Mouse (Mus musculus): ENCODE results near the gene Pum2. TPM values are rescaled to one million over a fixed set of nuclear protein-coding genes. Genes with fewer than 3 reads are reported as not detected.

Gene Pum2
- polyA plus RNA-seq, 1 experiment: 19.9 TPM

DNA sequence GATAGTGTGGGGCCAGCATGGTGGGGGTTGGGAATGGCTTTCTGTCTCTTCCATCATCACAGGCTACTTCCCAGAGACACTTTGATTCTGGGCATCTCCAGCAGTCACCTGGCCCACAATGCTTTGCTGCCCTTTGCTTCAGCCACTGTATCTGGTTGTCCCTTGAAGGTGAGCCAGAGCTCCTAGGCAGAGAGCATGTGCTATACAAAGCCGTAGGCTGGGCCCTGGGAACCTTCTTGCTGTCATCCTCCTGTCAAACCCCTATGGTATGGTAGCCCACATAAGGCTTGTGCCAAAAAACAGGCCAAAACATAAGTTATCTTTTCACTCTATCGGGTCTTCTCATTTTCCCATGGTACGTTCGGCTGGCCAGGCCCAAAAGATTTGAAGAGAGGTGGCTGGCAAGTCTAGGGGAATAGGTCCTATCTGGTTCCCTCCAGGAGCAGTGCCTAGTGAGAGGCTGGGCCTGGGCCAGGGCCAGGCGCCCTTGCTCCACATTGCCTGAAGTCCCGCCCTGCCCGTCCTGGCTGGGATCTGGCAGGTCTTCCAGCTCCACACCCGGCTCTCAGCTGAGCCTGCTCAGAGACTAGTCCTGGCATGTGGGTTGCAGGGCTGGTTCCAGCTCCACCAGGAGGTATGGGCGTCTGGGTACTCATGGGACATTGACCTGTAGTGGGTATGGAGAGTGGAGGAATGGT, 107.9 kb downstream of the Pum2 start:
- H3K79me2 ChIP-seq (ENCODE audit: control insufficient read depth, insufficient read depth): peaks cover 100% of the 10 kb centered on the region
- H3ac ChIP-seq (ENCODE audit: control insufficient read depth, insufficient read length, low read depth): no peak overlapping the region
- H3K79me3 ChIP-seq (ENCODE audit: low read depth): peaks cover 74% of the 10 kb centered on the region
- TF ChIP-seq MYOG (IDR thresholded peaks at IDR 0.05; ENCODE audit: control insufficient read depth, extremely low read depth, insufficient read length) (no peak), CEBPB (IDR thresholded peaks at IDR 0.05; ENCODE audit: low read depth) (no peak), FOSL1 (IDR thresholded peaks at IDR 0.05; ENCODE audit: insufficient read depth, low read length, poor library complexity, severe bottlenecking) (no peak), CTCF (IDR thresholded peaks at IDR 0.05; ENCODE audit: control insufficient read depth, insufficient read depth, insufficient read length) (no peak), MYOD1 (IDR thresholded peaks at IDR 0.05; ENCODE audit: control insufficient read depth, insufficient read length, low read depth) (no peak), USF1 (IDR thresholded peaks at IDR 0.05; ENCODE audit: low read depth) (no peak), MAX (IDR thresholded peaks at IDR 0.05) (no peak)
- H3K4me3 ChIP-seq (ENCODE audit: insufficient read depth, poor library complexity, severe bottlenecking): no peak overlapping the region
- H3K36me3 ChIP-seq (ENCODE audit: control insufficient read depth, insufficient read depth): peaks cover 6% of the 10 kb centered on the region
- H3K27me3 ChIP-seq (ENCODE audit: control insufficient read depth, insufficient read depth, insufficient read length): no peaks in the 10 kb centered on the region

DNA sequence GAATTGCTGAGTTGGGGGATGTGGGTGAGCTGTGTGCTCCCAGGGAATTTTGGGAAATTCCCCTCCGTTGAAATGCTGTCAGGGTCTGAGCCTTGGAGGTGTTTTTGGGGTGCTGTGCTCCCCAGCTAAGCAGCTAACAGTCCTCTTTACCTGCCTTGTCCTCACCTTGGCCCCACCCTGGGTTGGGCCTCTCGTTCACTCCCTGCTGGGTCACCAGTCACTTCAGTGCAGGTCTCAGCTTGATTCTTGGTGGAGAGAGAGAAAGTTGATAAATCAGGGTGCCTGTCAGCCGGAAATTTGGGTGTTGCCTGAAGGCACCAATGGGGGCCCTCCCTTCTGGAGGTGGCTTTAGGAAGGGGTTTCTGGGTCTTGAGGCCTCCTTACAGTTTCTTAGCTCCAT, 108.6 kb downstream of the Pum2 start:
- no peaks in the 10 kb centered on the region for H3K27me3 ChIP-seq (ENCODE audit: control insufficient read depth, insufficient read depth, insufficient read length)
- no peak overlapping the region for H3ac ChIP-seq (ENCODE audit: control insufficient read depth, insufficient read length, low read depth)
- peaks cover 70% of the 10 kb centered on the region for H3K79me3 ChIP-seq (ENCODE audit: low read depth)
- TF ChIP-seq CEBPB (IDR thresholded peaks at IDR 0.05; ENCODE audit: low read depth) (no peak), MYOD1 (IDR thresholded peaks at IDR 0.05; ENCODE audit: control insufficient read depth, insufficient read length, low read depth) (no peak), MAX (IDR thresholded peaks at IDR 0.05) (no peak), CTCF (IDR thresholded peaks at IDR 0.05; ENCODE audit: control insufficient read depth, insufficient read depth, insufficient read length) (no peak), FOSL1 (IDR thresholded peaks at IDR 0.05; ENCODE audit: insufficient read depth, low read length, poor library complexity, severe bottlenecking) (no peak), MYOG (IDR thresholded peaks at IDR 0.05; ENCODE audit: control insufficient read depth, extremely low read depth, insufficient read length) (no peak), USF1 (IDR thresholded peaks at IDR 0.05; ENCODE audit: low read depth) (no peak)
- no peaks in the 10 kb centered on the region for H3K36me3 ChIP-seq (ENCODE audit: control insufficient read depth, insufficient read depth)
- H3K79me2 ChIP-seq (ENCODE audit: control insufficient read depth, insufficient read depth): peaks cover 100% of the 10 kb centered on the region
- no peak overlapping the region for H3K4me3 ChIP-seq (ENCODE audit: insufficient read depth, poor library complexity, severe bottlenecking)

DNA sequence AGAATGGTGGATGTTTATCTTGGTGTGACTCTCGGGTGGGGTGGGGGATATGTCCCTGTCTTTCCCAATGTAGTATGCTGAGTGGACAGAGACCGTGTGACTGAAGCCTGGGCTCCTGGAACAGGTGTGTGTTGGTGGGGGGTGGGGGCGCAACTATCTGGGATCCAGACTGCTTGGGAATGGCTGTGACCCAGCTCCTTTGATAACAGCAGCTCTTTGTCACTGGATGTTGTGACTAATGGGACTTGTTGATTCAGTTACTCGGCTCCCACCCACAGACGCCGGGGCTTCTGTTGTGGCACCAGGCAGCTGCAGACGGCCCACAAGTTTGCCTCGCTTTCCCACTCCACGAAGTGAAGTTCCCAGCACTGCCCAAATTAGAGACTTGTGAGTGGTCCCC, 110.3 kb downstream of the Pum2 start:
- no peak overlapping the region for H3K4me3 ChIP-seq (ENCODE audit: insufficient read depth, poor library complexity, severe bottlenecking)
- no peaks in the 10 kb centered on the region for H3K27me3 ChIP-seq (ENCODE audit: control insufficient read depth, insufficient read depth, insufficient read length)
- peaks cover 100% of the 10 kb centered on the region for H3K79me2 ChIP-seq (ENCODE audit: control insufficient read depth, insufficient read depth)
- no peak overlapping the region for H3ac ChIP-seq (ENCODE audit: control insufficient read depth, insufficient read length, low read depth)
- peaks cover 4% of the 10 kb centered on the region for H3K36me3 ChIP-seq (ENCODE audit: control insufficient read depth, insufficient read depth)
- H3K79me3 ChIP-seq (ENCODE audit: low read depth): peaks cover 73% of the 10 kb centered on the region
- TF ChIP-seq USF1 (IDR thresholded peaks at IDR 0.05; ENCODE audit: low read depth) (no peak), MYOD1 (IDR thresholded peaks at IDR 0.05; ENCODE audit: control insufficient read depth, insufficient read length, low read depth) (peak; percentile 69)

DNA sequence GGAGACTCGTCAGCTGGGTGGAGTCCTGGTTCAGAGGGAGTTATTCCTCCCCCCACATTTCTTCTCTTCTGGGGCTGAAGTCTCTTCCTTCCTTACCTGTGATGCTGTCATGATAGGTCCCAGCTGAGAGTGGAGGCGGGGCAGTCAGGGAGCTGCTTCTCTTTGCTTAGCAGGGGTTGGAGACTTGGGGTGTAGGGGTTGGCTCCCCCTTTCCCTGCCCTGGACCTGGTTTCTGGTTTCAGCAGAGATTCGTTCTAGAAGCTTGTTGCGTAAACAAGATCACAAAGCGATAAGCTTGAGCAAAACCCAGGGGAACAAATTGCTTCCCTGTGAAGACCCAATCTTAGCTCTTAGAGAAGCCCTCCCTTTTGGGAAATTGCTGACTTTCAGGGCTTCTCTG, 112.5 kb downstream of the Pum2 start:
- Histone ChIP-seq H3K36me3 (ENCODE audit: control insufficient read depth, insufficient read depth) (peaks cover 27% of the 10 kb centered on the region), H3ac (ENCODE audit: control insufficient read depth, insufficient read length, low read depth) (no peak overlapping the region), H3K79me2 (ENCODE audit: control insufficient read depth, insufficient read depth) (peaks cover 85% of the 10 kb centered on the region), H3K27me3 (ENCODE audit: control insufficient read depth, insufficient read depth, insufficient read length) (no peaks in the 10 kb centered on the region), H3K79me3 (ENCODE audit: low read depth) (peaks cover 57% of the 10 kb centered on the region), H3K4me3 (ENCODE audit: insufficient read depth, poor library complexity, severe bottlenecking) (no peak overlapping the region)
- TF ChIP-seq MAX (IDR thresholded peaks at IDR 0.05) (no peak), FOSL1 (IDR thresholded peaks at IDR 0.05; ENCODE audit: insufficient read depth, low read length, poor library complexity, severe bottlenecking) (no peak), CEBPB (IDR thresholded peaks at IDR 0.05; ENCODE audit: low read depth) (peak; percentile 9), CTCF (IDR thresholded peaks at IDR 0.05; ENCODE audit: control insufficient read depth, insufficient read depth, insufficient read length) (no peak), MYOG (IDR thresholded peaks at IDR 0.05; ENCODE audit: control insufficient read depth, extremely low read depth, insufficient read length) (no peak)

DNA sequence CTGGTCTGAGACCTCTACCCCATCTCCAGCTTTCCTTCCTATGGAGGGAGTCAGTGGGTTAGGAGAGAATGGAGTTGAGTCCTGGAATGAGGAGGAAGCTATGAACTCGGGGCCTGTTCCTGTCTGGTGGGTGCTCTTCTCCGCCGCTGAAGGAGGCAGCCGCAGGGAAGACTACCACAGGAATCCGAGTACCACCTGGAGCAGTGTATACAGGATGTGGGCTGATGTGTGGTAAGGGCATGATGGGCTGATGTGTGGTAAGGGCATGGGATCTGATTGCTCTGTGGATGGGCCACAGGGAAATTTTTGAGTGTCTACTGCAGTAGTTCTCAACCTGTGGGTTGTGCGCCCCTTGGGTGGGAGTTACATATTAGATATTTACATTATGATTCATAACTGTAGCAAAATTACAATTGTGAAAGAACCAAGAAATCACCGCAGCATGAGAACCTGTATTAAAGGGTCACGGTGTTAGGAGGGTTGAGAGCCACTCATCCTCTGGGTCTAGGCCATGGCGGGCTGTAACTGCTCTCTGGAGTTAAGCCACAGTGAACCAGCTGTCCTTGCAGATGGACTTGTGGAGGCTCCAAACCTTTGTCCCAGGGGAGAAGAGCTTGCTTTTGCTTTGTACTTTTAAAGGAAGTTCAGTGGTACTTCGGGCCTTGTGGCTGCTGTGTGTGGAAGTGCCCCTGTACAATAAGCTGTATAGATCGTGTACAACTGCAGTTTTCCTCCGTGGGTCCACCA, 113.2 kb downstream of the Pum2 start:
- Histone ChIP-seq H3K79me2 (ENCODE audit: control insufficient read depth, insufficient read depth) (peaks cover 79% of the 10 kb centered on the region), H3K36me3 (ENCODE audit: control insufficient read depth, insufficient read depth) (peaks cover 30% of the 10 kb centered on the region), H3ac (ENCODE audit: control insufficient read depth, insufficient read length, low read depth) (no peak overlapping the region), H3K79me3 (ENCODE audit: low read depth) (peaks cover 51% of the 10 kb centered on the region), H3K4me3 (ENCODE audit: insufficient read depth, poor library complexity, severe bottlenecking) (no peak overlapping the region), H3K27me3 (ENCODE audit: control insufficient read depth, insufficient read depth, insufficient read length) (no peaks in the 10 kb centered on the region)
- TF ChIP-seq MAX (IDR thresholded peaks at IDR 0.05) (no peak), CEBPB (IDR thresholded peaks at IDR 0.05; ENCODE audit: low read depth) (peak; percentile 72), CTCF (IDR thresholded peaks at IDR 0.05; ENCODE audit: control insufficient read depth, insufficient read depth, insufficient read length) (no peak), MYOD1 (IDR thresholded peaks at IDR 0.05; ENCODE audit: control insufficient read depth, insufficient read length, low read depth) (peak; percentile 68), FOSL1 (IDR thresholded peaks at IDR 0.05; ENCODE audit: insufficient read depth, low read length, poor library complexity, severe bottlenecking) (peak; percentile 2), MYOG (IDR thresholded peaks at IDR 0.05; ENCODE audit: control insufficient read depth, extremely low read depth, insufficient read length) (no peak)
